Mouse (Mus musculus) kidney, embryonic 14.5 days (tissue): ENCODE data around the gene 4930426L09Rik. TPM values are rescaled to one million over a fixed set of nuclear protein-coding genes. Genes with fewer than 3 reads are reported as not detected.

ENCODE experiments used
- ATAC-seq: fragments of 200-750 bp; cut with Nextera tagmentation; 2 replicates; pipeline ENCODE4 v1.8.0; 2017; ENCODE audit warnings: moderate number of reproducible peaks, mild to moderate bottlenecking, moderate TSS enrichment, moderate library complexity; ENCODE audit not compliant: low FRiP score, low TSS enrichment
- H3K27ac ChIP-seq: fragments of 300-500 bp; sonication (generic); 2 replicates; pipeline ENCODE4 v1.5.1; 2014; ENCODE audit warnings: low read depth, mild to moderate bottlenecking, low read length, moderate library complexity, mixed read lengths
- H3K27me3 ChIP-seq: fragments of 300-500 bp; sonication (generic); 2 replicates; pipeline ENCODE4 v1.6.1; 2014; ENCODE audit warnings: mild to moderate bottlenecking, low read length; ENCODE audit not compliant: control insufficient read depth, insufficient read depth
- H3K36me3 ChIP-seq: fragments of 300-500 bp; sonication (generic); 2 replicates; pipeline ENCODE4 v1.6.1; 2014; ENCODE audit warnings: low read length, mixed read lengths; ENCODE audit not compliant: control insufficient read depth, insufficient read depth
- H3K4me1 ChIP-seq: fragments of 300-500 bp; sonication (generic); 2 replicates; pipeline ENCODE4 v1.6.1; 2014; ENCODE audit warnings: low read length, mixed read lengths; ENCODE audit not compliant: control insufficient read depth, insufficient read depth
- H3K4me2 ChIP-seq: fragments of 300-500 bp; sonication (generic); replicated peaks from 2 replicates; pipeline ENCODE4 v1.6.1; 2014; ENCODE audit warnings: low read depth, mild to moderate bottlenecking, low read length
- H3K4me3 ChIP-seq: fragments of 300-500 bp; sonication (generic); 2 replicates; pipeline ENCODE4 v1.5.1; 2014; ENCODE audit warnings: mild to moderate bottlenecking, low read length
- H3K9ac ChIP-seq: fragments of 300-500 bp; sonication (generic); 2 replicates; pipeline ENCODE4 v1.6.1; 2014; ENCODE audit warnings: low read depth, mild to moderate bottlenecking, low read length, moderate library complexity
- H3K9me3 ChIP-seq: fragments of 300-500 bp; sonication (generic); 2 replicates; pipeline ENCODE4 v1.6.1; 2016; ENCODE audit warnings: low read length; ENCODE audit not compliant: control insufficient read depth
- WGBS: fragments of 180-500 bp; shearing (Covaris S2); extraction: QIAGEN DNeasy Blood & Tissue Kit; methylation state at CpG from one replicate; pipeline ENCODE4 v1.1.7; 2014; 5-methylcytosine and 5-hydroxymethylcytosine counted together
- polyA plus RNA-seq: library from polyadenylated mRNA; unstranded; fragments of >200 nt; fragmentation: Nextera tagmentation; extraction: Ambion mirVana; gene quantifications from 2 replicates; pipeline ENCODE4 v1.2.1, GENCODE M21; 2014

Gene 4930426L09Rik
- polyA plus RNA-seq, 1 experiment from 2014 or later, result 0.47 TPM

DNA sequence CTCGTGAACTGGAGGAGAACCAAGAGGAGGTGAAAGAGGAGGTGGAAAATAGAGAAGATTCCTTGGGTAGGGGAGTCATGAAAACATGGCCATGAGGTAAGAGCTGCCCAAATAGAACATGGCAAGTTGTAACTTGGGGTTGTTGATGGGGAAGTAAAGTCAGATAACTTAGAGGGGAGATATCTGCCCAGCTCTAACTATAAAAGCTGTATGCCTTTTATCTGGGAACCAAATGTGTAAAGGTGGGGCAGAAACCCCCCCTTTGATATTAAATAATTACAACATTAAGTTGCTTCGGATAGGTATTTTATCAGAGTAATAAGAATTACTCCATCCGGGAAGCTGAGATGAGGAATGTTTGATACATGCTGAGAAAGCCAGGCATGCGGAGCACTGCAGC, 19.1 kb upstream of the 4930426L09Rik start:
- Histone ChIP-seq H3K4me1 (no peaks in the 10 kb centered on the region; the same call in 1 of the 2 replicates), H3K9me3 (peaks cover 3% of the 10 kb centered on the region; the same call in 1 of the 2 replicates), H3K27me3 (no peaks in the 10 kb centered on the region), H3K36me3 (no peaks in the 10 kb centered on the region), H3K9ac (no peak overlapping the region), H3K4me3 (no peak overlapping the region), H3K4me2 (no peak overlapping the region), H3K27ac (no peak overlapping the region)
- 85% methylated on average over 4 of the region's 4 CpGs for WGBS
- ATAC-seq, result no peak

DNA sequence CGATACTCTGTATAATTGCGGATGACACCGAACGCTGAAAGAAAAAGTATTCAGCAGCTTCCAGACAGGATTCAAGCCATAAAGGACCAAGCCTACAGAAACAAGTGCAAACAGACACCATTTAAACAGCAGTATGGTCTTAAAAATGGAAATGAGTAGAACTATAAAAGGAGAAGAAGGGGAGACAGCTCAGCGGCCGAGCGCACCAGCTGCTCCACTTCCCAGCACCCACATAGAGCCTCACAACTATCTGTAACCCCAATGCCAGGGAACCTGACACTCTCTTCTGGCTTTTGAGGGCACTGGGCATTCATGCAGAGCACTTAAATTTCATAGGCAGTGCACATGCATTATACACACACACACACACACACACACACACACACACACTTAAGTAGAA, 18.5 kb upstream of the 4930426L09Rik start:
- H3K36me3 ChIP-seq, result no peaks in the 10 kb centered on the region
- no peak overlapping the region for H3K4me2 ChIP-seq
- H3K4me3 ChIP-seq, result no peak overlapping the region
- peaks cover 3% of the 10 kb centered on the region; the same call in 1 of the 2 replicates for H3K9me3 ChIP-seq
- H3K9ac ChIP-seq, result no peak overlapping the region
- no peaks in the 10 kb centered on the region for H3K27me3 ChIP-seq
- no peak for ATAC-seq
- H3K27ac ChIP-seq, result no peak overlapping the region
- 74% methylated on average over 7 of the region's 7 CpGs for WGBS
- H3K4me1 ChIP-seq, result no peaks in the 10 kb centered on the region; the same call in 1 of the 2 replicates

DNA sequence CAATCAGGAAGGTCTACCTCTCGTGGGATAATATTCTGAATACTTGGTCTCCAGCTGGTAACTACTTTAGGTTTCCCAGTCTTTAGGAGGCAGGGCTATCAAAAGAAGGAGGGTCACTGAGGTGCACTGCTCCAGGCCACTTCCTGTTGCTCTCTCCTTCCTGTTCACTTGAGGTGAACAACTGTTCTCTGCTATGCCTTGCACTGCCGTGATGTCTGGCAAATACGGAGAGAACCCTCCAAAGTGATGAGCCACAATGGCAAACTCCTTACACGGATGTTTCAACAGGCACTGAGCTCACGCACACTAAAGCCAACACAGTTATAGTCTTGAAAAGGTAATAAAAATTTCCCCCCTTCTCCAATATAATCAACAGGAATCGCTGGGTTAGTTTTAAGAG, 15.6 kb upstream of the 4930426L09Rik start:
- Histone ChIP-seq H3K4me3 (no peak overlapping the region), H3K27me3 (no peaks in the 10 kb centered on the region), H3K9ac (no peak overlapping the region), H3K4me2 (no peak overlapping the region), H3K36me3 (no peaks in the 10 kb centered on the region), H3K27ac (no peak overlapping the region), H3K9me3 (peaks cover 3% of the 10 kb centered on the region; the same call in 1 of the 2 replicates), H3K4me1 (no peaks in the 10 kb centered on the region)
- no peak for ATAC-seq
- 82% methylated on average over 6 of the region's 6 CpGs for WGBS

DNA sequence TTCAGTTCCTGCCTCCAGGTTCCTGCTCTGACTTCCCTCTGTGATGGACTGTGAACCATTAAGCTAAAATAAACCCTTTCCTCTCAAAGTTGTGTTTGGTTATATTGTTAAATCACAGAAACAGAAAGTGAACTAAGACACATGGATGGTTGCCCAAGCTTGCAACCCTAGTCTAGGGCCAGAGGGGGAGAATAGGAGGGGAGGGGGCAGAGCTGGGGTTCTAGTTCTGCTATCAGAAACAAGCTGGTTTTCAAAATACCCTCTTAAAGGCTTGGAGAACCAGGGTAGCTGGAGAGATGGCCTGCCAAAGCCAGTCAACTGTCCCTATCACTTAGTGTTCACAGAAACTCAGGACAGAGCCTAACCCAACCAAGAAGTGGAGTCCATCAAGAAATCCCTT, 14.6 kb upstream of the 4930426L09Rik start:
- no peaks in the 10 kb centered on the region for H3K36me3 ChIP-seq
- no peaks in the 10 kb centered on the region for H3K27me3 ChIP-seq
- H3K9ac ChIP-seq, result no peak overlapping the region
- no peak overlapping the region for H3K27ac ChIP-seq
- no peak overlapping the region for H3K4me2 ChIP-seq
- no peak for ATAC-seq
- no peaks in the 10 kb centered on the region for H3K4me1 ChIP-seq
- H3K4me3 ChIP-seq, result no peak overlapping the region
- H3K9me3 ChIP-seq, result peaks cover 3% of the 10 kb centered on the region; the same call in 1 of the 2 replicates

DNA sequence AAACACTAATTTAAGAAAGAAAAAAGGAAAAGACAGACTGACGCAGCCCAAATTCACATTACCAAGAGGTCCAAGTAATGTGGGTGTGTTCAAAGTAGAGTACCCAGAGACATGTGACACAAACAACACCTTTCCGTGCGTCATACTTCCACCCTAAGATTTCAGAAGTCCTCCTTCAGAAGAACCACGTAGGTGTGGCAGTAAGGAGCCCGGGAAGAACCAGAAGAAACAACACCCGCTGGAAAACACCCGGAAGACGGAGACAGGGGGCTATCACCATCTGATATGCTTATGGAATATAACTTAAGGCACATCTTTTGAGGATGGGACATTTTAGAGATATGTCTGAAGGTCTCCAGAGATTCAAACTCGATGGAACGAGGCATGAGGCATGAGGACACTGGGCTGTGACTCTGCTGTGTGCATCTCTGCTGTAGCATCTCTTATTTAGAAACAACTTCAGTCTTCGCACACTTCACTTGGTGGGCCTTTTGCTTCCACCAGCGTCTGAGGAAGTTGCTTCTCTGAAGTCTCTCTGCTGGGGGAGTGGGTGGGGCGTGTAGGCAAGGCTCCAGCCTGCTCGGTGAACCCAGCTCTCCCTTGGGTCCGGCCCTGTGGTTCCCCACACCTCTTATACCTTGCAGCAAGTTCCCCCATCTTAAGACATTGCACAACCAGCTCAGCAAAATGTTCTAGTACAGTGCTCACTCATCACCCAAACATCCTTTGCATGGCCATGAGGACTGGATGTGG, 13.9 kb upstream of the 4930426L09Rik start:
- Histone ChIP-seq H3K9ac (no peak overlapping the region), H3K27ac (no peak overlapping the region), H3K4me3 (no peak overlapping the region), H3K27me3 (no peaks in the 10 kb centered on the region), H3K36me3 (no peaks in the 10 kb centered on the region), H3K9me3 (peaks cover 3% of the 10 kb centered on the region; the same call in 1 of the 2 replicates), H3K4me1 (no peaks in the 10 kb centered on the region), H3K4me2 (no peak overlapping the region)
- ATAC-seq, result no peak
- WGBS, result 92% methylated on average over 15 of the region's 15 CpGs

DNA sequence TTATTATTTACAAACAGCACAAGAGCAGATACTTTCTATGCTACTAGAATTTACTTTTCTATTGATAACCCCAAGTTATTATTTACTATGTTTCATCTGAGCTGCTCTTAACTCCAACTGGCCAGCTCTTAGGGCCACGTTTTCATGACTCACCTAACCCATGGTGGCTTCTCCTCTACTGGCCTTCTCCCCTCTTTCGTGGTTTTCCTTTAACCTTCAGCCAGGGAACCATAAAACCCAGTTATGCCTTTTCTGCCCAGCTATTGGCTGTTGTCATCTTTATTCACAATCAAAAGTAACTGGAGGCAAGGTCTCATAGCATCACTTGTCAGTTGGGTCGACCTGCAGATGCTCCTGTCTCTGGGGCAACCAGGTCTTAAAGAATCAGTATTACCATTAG, 12.6 kb upstream of the 4930426L09Rik start:
- no peaks in the 10 kb centered on the region for H3K27me3 ChIP-seq
- no peak overlapping the region for H3K4me3 ChIP-seq
- H3K9me3 ChIP-seq, result peaks cover 3% of the 10 kb centered on the region; the same call in 1 of the 2 replicates
- H3K27ac ChIP-seq, result no peak overlapping the region
- H3K4me1 ChIP-seq, result no peaks in the 10 kb centered on the region
- WGBS, result 86% methylated on average over 3 of the region's 3 CpGs
- no peak overlapping the region for H3K4me2 ChIP-seq
- no peak overlapping the region for H3K9ac ChIP-seq
- ATAC-seq, result no peak
- H3K36me3 ChIP-seq, result no peaks in the 10 kb centered on the region

DNA sequence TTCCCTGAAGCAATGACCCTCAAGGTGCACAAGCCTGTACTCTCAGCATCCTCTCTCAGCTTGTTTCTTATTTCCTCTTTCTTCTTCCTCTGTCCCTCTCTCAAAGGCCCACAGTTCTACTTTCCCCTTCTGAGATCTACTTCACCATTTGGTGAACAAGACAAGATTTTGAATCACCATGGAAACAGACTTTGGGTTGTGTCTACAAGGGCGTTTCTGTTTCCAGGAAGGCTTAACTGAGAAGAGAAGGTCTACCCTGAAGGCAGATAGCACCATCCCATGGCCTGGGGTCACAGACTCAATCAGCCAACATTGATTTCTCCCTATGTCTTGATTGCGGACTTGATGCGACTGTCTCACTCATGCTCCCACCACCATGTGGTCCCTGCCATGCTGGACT, 9.3 kb upstream of the 4930426L09Rik start:
- Histone ChIP-seq H3K36me3 (no peaks in the 10 kb centered on the region), H3K4me2 (no peak overlapping the region), H3K9ac (no peak overlapping the region), H3K4me1 (no peaks in the 10 kb centered on the region), H3K27me3 (no peaks in the 10 kb centered on the region), H3K27ac (no peak overlapping the region), H3K9me3 (no peaks in the 10 kb centered on the region), H3K4me3 (no peak overlapping the region)
- ATAC-seq, result no peak
- 89% methylated on average over 3 of the region's 3 CpGs for WGBS

DNA sequence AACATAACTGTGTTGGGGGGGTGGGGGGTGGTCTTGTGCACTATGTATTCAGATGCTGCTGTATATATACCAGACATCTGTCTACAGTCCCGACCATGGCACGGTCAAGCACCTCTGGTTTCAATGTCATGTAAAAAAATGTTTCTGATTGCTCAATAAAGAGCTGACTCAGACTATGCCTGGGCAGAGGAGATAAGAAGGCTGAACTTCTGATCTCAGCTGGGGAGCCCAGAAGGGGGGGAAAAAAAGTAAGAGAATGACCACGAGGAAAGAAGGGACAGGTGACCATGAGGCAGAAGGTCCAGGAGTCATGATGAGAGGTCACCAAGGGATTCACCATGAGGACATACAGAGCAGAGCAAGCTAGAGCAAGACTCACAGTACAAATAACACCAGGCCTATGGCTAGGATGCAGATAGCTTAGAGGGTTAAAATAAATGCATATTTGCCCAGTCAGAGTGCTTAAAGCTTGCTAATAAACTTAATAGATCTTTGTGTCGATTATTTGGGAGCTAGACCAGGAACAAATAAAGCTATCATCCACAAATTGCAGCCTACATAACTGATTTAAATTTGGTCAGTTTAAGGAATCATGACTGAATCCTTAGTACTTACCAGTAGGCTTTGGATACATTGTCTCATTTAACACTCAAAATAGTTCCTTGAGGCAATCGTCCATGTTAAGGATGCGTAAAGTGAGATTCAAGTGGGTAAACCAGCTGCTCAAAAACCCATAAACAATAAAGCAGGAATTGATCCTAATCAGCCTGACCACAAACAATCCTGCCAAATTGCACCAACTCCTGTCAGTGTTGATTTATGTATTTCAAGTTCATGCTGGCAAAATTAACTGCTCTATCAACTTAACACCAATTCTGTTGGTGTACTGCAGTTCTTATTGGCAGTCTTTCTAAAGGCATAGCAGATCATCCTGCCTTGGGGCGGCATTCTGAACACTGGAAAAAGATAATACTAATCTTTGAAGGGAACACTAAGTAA, 5.3 kb upstream of the 4930426L09Rik start:
- ATAC-seq, result no peak
- 65% methylated on average over 7 of the region's 7 CpGs for WGBS
- H3K4me1 ChIP-seq, result peaks cover 16% of the 10 kb centered on the region; the same call in 1 of the 2 replicates

More for the DNA sequence above, 5.3 kb upstream of the 4930426L09Rik start:
- Histone ChIP-seq H3K27ac (no peak overlapping the region), H3K4me3 (no peak overlapping the region), H3K9me3 (no peaks in the 10 kb centered on the region), H3K9ac (no peak overlapping the region), H3K4me2 (no peak overlapping the region), H3K27me3 (no peaks in the 10 kb centered on the region), H3K36me3 (no peaks in the 10 kb centered on the region)
